Mouse (Mus musculus) megakaryocyte, embryonic 14.5 days (primary cell): ENCODE data around the gene Fgd3.

Experiments
- FLI1 ChIP-seq: IDR thresholded peaks from 2 replicates; pipeline ENCODE4 v1.6.1; 2012; ENCODE audit warnings: low read length, inconsistent platforms, mixed read lengths
- GATA1 ChIP-seq: IDR thresholded peaks from 3 replicates; pipeline ENCODE4 v1.6.1; 2012; ENCODE audit warnings: mixed read lengths, low read length, inconsistent platforms, borderline replicate concordance

GRCm38 (mm10) chr13:49252113-49252512 is 68.0 kb downstream of the Fgd3 start:
- no peak for TF ChIP-seq GATA1
- no peak for TF ChIP-seq FLI1
